Mouse (Mus musculus) heart, adult 9 months (tissue): Measurements from ENCODE around the gene Patl2.
"Not testable (repeated sequence)": the region's sequence is repeated elsewhere in the genome, so short reads cannot be mapped to it uniquely, and the experiment has no call there.

Experiments used
- DNase-seq, 2 experiments: peaks; one replicate each; pipeline ENCODE4 v3.0.0; 2022; ENCODE audit warnings: low spot score in 2 of 2

The Patl2 gene

GRCm38 (mm10) chr2:122186106-122186505, at the start of gene Patl2, which contains the start of gene Terb2:
Gene Patl2, minus strand, starts transcription at chr2:122186189.
Gene Terb2, plus strand, starts transcription at chr2:122186272.
- DNase-seq, result no peak

GRCm38 (mm10) chr2:122235425-122235824, 49.4 kb upstream of the Patl2 start:
- DNase-seq, result no peak

- DNase-seq, result peak; percentile 58 to 76
Observed at GRCm38 (mm10) chr2:122234611-122235288, 48.8 kb upstream of the Patl2 start, which contains the start of gene Sord. Gene Sord, plus strand, starts transcription at chr2:122234749.

- DNase-seq, result peak; percentile 9 to 34
Observed at GRCm38 (mm10) chr2:122233759-122234557, 48.0 kb upstream of the Patl2 start.

GRCm38 (mm10) chr2:122233341-122233740, 47.4 kb upstream of the Patl2 start:
- no peak for DNase-seq

- DNase-seq, result no peak
Observed at GRCm38 (mm10) chr2:122231616-122232015, 45.6 kb upstream of the Patl2 start.

GRCm38 (mm10) chr2:122230395-122230794, 44.4 kb upstream of the Patl2 start:
- DNase-seq, result no peak

- no peak for DNase-seq
Observed at GRCm38 (mm10) chr2:122223654-122224053, 37.7 kb upstream of the Patl2 start.

- DNase-seq, result no peak
Observed at GRCm38 (mm10) chr2:122222272-122222671, 36.3 kb upstream of the Patl2 start.

GRCm38 (mm10) chr2:122221798-122222197, 35.8 kb upstream of the Patl2 start:
- DNase-seq, result no peak

GRCm38 (mm10) chr2:122221378-122221777, 35.4 kb upstream of the Patl2 start:
- DNase-seq, result no peak

GRCm38 (mm10) chr2:122218234-122218633, 32.2 kb upstream of the Patl2 start:
- no peak for DNase-seq

GRCm38 (mm10) chr2:122217075-122217474, 31.1 kb upstream of the Patl2 start:
- DNase-seq, result not testable (repeated sequence)

GRCm38 (mm10) chr2:122210534-122211228, 24.7 kb upstream of the Patl2 start:
- no peak for DNase-seq

GRCm38 (mm10) chr2:122206440-122207107, 20.6 kb upstream of the Patl2 start:
- DNase-seq, result no peak

GRCm38 (mm10) chr2:122201501-122201900, 15.5 kb upstream of the Patl2 start:
- DNase-seq, result no peak

GRCm38 (mm10) chr2:122194509-122194929, 8.5 kb upstream of the Patl2 start:
- DNase-seq, result peak in 1 of 2 experiments; percentile 6

- DNase-seq, result no peak
Observed at GRCm38 (mm10) chr2:122191849-122192248, 5.9 kb upstream of the Patl2 start.

- no peak for DNase-seq
Observed at GRCm38 (mm10) chr2:122186751-122187150, 762 bp upstream of the Patl2 start.

- DNase-seq, result no peak
Observed at GRCm38 (mm10) chr2:122185086-122185485, 903 bp downstream of the Patl2 start.

- no peak for DNase-seq
Observed at GRCm38 (mm10) chr2:122180051-122180822, 5.8 kb downstream of the Patl2 start.
